In genomic region chr6:13021245-13022100, GRCm38 (mm10) we compare ENCODE assay signal across 14 mouse cellular contexts. TPM values are rescaled to one million over a fixed set of nuclear protein-coding genes. Genes with fewer than 3 reads are reported as not detected.
A peak's percentile ranks its signal among the peaks of the same experiment; 100 is the strongest.
DNase-seq lines count a peak whose midpoint lies in the region; ATAC-seq and TF ChIP-seq lines count a peak whose summit lies in the region.
"Had no signal": no experiment of that assay in that cellular context is flagged by ENCODE, and none has a peak within 500 bp of the region (broad histone marks: within the 10 kb centered on the region; RNA-seq: fewer than 3 reads in every experiment).

No protein-coding gene starts in this region.

- no peak overlapping the region for H3K4me2 ChIP-seq in hindbrain, embryonic 13.5 days
- no peak overlapping the region for H3K4me2 ChIP-seq in midbrain, postnatal 0 days (ENCODE audit: low read depth, low read length, poor library complexity, severe bottlenecking)
- no peak overlapping the region for H3K4me2 ChIP-seq in kidney, embryonic 16.5 days (replicated peaks; ENCODE audit: low read depth, low read length)
- H3K4me2 ChIP-seq in intestine, embryonic 15.5 days (replicated peaks) = no peak overlapping the region

- H3K36me3 ChIP-seq in hindbrain, embryonic 13.5 days = no peaks in the 10 kb centered on the region
- H3K36me3 ChIP-seq in midbrain, postnatal 0 days (ENCODE audit: insufficient read depth, low read length) = no peaks in the 10 kb centered on the region
- H3K36me3 ChIP-seq in kidney, embryonic 16.5 days (ENCODE audit: insufficient read depth, low read length) = no peaks in the 10 kb centered on the region
- H3K36me3 ChIP-seq in intestine, embryonic 15.5 days = no peaks in the 10 kb centered on the region

- H3K9ac ChIP-seq in hindbrain, embryonic 13.5 days = no peak overlapping the region
- H3K9ac ChIP-seq in midbrain, postnatal 0 days (replicated peaks; ENCODE audit: low read length, poor library complexity, severe bottlenecking) = no peak overlapping the region
- H3K9ac ChIP-seq in kidney, embryonic 16.5 days (replicated peaks; ENCODE audit: low read length) = no peak overlapping the region
- no peak overlapping the region for H3K9ac ChIP-seq in intestine, embryonic 15.5 days
- H3K9ac ChIP-seq: liver, postnatal 0 days had no signal

- peaks cover 5% of the 10 kb centered on the region for H3K4me1 ChIP-seq in hindbrain, embryonic 13.5 days (replicated peaks)
- no peaks in the 10 kb centered on the region for H3K4me1 ChIP-seq in midbrain, postnatal 0 days (ENCODE audit: insufficient read depth, low read length)
- H3K4me1 ChIP-seq in kidney, embryonic 16.5 days (ENCODE audit: insufficient read depth, low read length) = no peaks in the 10 kb centered on the region
- H3K4me1 ChIP-seq in intestine, embryonic 15.5 days (replicated peaks) = no peaks in the 10 kb centered on the region

- H3K27me3 ChIP-seq in hindbrain, embryonic 13.5 days = no peaks in the 10 kb centered on the region
- no peaks in the 10 kb centered on the region for H3K27me3 ChIP-seq in midbrain, postnatal 0 days (ENCODE audit: insufficient read depth, low read length)
- no peaks in the 10 kb centered on the region for H3K27me3 ChIP-seq in kidney, embryonic 16.5 days (ENCODE audit: insufficient read depth, low read length)
- H3K27me3 ChIP-seq in intestine, embryonic 15.5 days (replicated peaks) = no peaks in the 10 kb centered on the region

- TF ChIP-seq CTCF in midbrain, postnatal 0 days (IDR thresholded peaks at IDR 0.05) = no peak

- WGBS in hindbrain, embryonic 13.5 days = 26% methylated on average over 5 of the region's 5 CpGs
- 31% methylated on average over 5 of the region's 5 CpGs for WGBS in midbrain, postnatal 0 days
- WGBS in kidney, embryonic 16.5 days = 37% methylated on average over 5 of the region's 5 CpGs
- WGBS in intestine, embryonic 15.5 days = 28% methylated on average over 5 of the region's 5 CpGs

- DNase-seq in layer of hippocampus, adult 9-11 months = peak; percentile 4
- no peak for DNase-seq in layer of hippocampus, adult 11-12 months (ENCODE audit: low spot score)
- DNase-seq in adipocyte (ENCODE audit: low spot score) = peak; percentile 19
- peak; percentile 8 for DNase-seq in midbrain, postnatal 0 days (ENCODE audit: low spot score)
- DNase-seq: cerebellum, adult 2 months; kidney, adult 2 months; liver, postnatal 0 days; lung, postnatal 4 days; thymus, postnatal 4 days had no signal

- ATAC-seq in hindbrain, embryonic 13.5 days (ENCODE audit: low FRiP score) = peak; percentile 65; the same call in 1 of the 2 replicates
- no peak for ATAC-seq in midbrain, postnatal 0 days (ENCODE audit: low FRiP score)
- no peak for ATAC-seq in kidney, embryonic 16.5 days (ENCODE audit: low FRiP score, low TSS enrichment)
- no peak for ATAC-seq in intestine, embryonic 15.5 days
- ATAC-seq: liver, postnatal 0 days had no signal

- no peak overlapping the region for H3K27ac ChIP-seq in hindbrain, embryonic 13.5 days
- no peak overlapping the region for H3K27ac ChIP-seq in midbrain, postnatal 0 days (ENCODE audit: low read depth, low read length)
- no peak overlapping the region for H3K27ac ChIP-seq in kidney, embryonic 16.5 days (ENCODE audit: low read length)
- H3K27ac ChIP-seq in intestine, embryonic 15.5 days = no peak overlapping the region
- H3K27ac ChIP-seq: stomach, postnatal 0 days had no signal

- H3K4me3 ChIP-seq in hindbrain, embryonic 13.5 days = no peak overlapping the region
- H3K4me3 ChIP-seq in midbrain, postnatal 0 days (ENCODE audit: low read depth, low read length) = no peak overlapping the region
- H3K4me3 ChIP-seq in kidney, embryonic 16.5 days (ENCODE audit: low read length) = no peak overlapping the region
- no peak overlapping the region for H3K4me3 ChIP-seq in intestine, embryonic 15.5 days (replicated peaks)
- H3K4me3 ChIP-seq: myocyte had no signal

- H3K9me3 ChIP-seq in hindbrain, embryonic 13.5 days = no peaks in the 10 kb centered on the region
- H3K9me3 ChIP-seq in midbrain, postnatal 0 days (ENCODE audit: low read length) = no peaks in the 10 kb centered on the region
- no peaks in the 10 kb centered on the region for H3K9me3 ChIP-seq in kidney, embryonic 16.5 days (ENCODE audit: low read length)
- H3K9me3 ChIP-seq in intestine, embryonic 15.5 days = no peaks in the 10 kb centered on the region

RNA-seq across cellular contexts. Expression of gene Tmem106b, which starts 48.1 kb away (rescaled TPM):
- 35.0 and 37.7 TPM in 2 replicates for polyA plus RNA-seq in hindbrain, embryonic 13.5 days (2015; fragmentation: Nextera tagmentation; extraction: Ambion mirVana)
- total RNA-seq in midbrain, postnatal 0 days (2014; rRNA removed) = 92.7 and 94.0 TPM in 2 replicates
- 35.5 and 37.9 TPM in 2 replicates for polyA plus RNA-seq in midbrain, postnatal 0 days (2015; fragmentation: Nextera tagmentation; extraction: Ambion mirVana)
- polyA plus RNA-seq in kidney, embryonic 16.5 days (2015; fragmentation: Nextera tagmentation; extraction: Ambion mirVana) = 41.8 and 45.9 TPM in 2 replicates
- polyA plus RNA-seq in intestine, embryonic 15.5 days (2015; fragmentation: Nextera tagmentation; extraction: Ambion mirVana) = 27.0 and 34.8 TPM in 2 replicates
